Mouse (Mus musculus) right cerebral cortex, adult 2 months (tissue): ENCODE measurements around the gene Sprn.
"Not testable (repeated sequence)": the region's sequence is repeated elsewhere in the genome, so short reads cannot be mapped to it uniquely, and the experiment has no call there.

ENCODE experiments used
- DNase-seq, 2 experiments: peaks; one replicate each; pipeline ENCODE4 v3.0.0; 2021 to 2022; ENCODE audit warnings: low spot score in 2 of 2

Sprn gene

DNA sequence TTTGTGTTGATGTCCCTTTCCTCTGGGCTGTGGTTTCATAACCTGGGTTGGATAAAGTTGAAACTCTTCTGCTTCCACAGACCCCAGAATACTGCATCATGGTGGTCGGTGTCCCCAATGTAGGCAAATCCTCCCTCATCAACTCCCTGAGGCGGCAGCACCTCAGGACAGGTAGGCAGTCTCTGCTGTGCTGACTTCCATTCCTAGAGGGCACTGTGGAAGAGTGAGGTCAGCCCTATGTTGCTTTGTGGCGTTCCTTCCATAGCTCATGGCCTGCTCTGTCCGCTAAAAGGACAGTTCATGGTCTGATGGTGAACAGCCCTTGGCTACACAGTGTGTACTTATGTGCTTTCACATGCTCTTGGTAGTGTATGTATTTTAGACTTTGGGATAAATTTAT lies 10.1 kb downstream of the Sprn start:
- no peak for DNase-seq

DNA sequence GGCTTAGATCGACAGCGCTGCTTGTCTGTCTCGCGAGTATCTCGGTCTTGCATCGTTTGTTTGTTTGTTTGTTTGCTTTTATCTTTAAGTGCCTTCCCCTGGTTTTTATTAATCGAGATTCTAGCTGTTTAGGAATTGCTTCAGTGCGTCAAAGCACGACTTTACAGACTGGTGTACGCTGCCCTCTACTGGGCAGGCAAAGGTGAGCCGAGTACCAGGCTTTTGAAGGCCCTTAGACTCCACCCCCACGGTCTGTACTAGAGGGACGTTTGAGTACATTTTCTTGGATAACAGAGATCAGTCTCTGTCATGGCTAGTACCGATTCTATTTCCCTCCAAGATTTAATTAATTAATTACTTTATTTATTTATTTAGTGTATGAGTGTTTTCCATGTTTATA lies 13.3 kb downstream of the Sprn start:
- DNase-seq = peak; percentile 59 to 66

DNA sequence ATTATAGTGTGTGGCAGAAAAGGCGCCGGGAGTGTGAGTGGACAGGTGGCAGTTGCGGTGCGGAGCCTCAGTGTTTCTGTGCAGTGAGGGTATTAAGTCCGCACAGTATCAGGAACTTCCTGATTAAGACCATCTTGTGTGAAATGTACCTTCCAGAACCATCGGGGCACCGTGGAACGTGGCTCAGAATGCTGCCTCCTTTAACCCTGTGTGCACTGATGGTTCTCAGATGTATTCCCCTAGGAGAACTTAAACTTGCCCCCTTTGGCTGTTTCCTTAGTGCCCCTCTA lies 16.7 kb downstream of the Sprn start:
- no peak for DNase-seq

DNA sequence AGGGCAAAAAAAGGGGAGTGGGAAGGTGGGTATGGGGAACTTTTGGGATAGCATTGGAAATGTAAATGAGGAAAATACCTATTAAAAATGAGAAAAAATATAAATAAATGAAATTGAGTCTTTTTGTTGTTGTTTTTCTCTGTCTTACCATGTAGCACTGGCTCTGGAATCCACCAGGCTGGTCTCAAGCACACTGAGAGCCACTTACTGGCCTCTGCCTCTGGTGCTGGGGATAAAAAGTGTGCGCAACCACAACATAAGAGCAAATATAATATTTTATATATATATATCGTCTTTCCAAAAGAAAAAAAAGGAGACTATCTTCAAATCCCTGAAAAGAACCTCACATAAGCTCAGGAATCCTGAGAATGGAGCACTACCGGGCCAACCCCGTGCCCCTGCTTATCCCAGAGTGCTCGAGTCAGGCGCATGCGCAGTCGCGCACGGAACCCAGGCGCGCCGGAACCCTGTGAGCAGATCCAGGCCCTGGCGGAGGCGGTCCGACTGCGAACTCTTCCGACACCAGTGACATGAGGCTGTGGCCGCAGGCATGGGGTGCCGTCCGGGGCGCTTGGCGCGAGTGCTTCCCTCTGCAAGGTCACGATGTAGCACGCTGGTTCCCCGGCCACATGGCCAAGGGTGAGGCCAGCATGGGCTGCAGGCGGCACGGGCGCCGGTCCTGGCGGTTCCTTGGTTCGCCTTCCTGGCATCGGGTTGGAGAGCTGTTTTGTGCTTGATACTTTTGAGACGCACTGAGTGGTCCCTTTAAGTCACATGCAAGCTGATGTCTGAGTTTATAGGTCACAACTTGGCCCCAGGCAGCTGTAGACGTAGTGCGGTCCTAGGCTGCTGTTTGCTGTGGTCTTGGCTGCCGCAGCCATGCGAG lies 17.3 kb downstream of the Sprn start, which contains the start of gene Mtg1:
Gene Mtg1 (plus strand): TSS at position 430 of the 886 bp plus-strand sequence.
- DNase-seq = peak; percentile 97 to 99

DNA sequence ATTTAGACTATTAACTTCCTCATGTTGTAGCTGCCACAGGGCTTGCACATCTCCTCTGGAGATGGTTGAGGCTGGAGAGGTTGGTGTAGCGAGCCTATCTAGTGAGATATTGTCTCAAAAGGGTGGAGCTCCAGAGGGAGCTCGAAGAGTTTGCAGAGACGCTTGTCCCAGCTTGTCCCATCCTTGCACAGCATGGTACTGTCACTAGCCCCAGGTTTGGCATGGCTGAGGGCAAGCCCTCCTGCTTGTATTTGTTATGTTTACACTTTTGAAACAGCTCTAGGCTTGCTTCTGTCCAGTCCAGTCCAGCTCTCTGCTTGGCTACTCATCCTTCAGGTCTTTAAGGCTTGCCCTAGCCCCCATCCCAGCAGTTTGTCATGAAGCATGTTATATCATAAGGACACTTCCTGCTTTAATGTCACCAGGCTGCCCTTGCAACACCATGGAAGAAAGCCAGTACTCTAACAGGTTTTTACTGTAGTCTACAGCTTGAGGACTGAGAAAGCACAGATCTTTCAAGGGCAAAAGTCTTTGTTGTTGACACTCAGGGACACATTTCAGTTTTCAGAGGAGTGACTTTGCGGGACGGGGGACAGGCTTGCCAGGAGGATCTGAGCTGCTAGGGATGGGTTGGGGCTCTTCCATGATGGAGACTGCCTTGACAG lies 19.4 kb downstream of the Sprn start:
- DNase-seq = no peak

DNA sequence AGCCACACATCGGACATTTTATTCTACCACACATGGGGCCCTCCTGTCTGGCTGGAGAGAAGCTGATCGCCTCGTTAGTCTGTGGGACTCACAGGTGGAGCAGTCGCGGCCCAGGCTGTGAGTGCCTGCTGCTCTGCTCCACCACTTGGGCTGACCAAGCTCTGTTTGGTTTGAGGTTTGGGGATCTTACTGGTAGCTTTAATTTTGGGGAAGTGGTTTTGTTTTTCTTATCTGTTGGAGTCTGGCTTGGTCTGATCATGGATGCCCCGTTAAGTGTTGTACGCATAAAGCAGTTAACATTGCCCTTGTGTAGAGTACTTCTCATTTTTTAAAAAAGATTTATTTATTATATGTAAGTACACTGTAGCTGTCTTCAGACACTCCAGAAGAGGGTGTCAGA lies 20.6 kb downstream of the Sprn start:
- DNase-seq = not testable (repeated sequence)

DNA sequence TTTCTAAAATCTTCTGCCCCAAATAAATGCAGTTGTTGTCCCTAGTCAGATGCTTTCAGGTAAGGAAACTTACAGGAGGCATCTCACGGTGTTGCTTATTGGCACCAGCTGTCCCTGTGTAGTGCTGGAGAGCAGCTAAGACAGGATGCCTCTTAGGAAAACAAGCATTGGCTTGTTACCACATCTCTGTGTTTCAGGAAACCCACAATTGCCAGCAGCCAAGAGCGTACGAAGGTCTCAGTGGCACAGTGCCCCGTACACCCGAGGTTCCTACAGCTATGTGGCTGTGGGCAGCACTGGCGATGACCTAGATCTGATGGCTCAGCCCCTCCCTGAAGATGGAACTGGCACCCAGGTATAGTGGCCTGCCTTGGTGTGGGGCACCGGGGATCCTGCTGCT lies 22.5 kb downstream of the Sprn start:
- not testable (repeated sequence) for DNase-seq

DNA sequence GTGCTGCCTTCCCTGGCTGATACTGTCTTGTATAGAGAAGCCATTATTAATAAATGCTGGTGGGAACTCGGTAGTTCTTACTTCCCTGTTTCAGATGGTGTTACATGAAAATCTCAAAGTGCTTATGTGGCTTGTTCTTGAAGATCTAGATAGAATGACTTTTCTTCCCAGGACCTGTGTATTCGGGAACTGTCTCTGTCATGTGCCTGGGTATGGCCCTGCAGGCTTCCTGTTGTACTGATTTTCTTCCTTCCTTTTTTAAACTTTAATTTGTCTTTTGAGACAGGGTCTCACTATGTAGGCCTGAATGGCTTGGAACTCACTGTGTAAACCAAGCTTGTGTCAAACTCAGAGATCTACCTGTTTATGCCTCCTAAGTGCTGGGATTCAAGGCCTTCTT lies 26.8 kb downstream of the Sprn start:
- no peak for DNase-seq

DNA sequence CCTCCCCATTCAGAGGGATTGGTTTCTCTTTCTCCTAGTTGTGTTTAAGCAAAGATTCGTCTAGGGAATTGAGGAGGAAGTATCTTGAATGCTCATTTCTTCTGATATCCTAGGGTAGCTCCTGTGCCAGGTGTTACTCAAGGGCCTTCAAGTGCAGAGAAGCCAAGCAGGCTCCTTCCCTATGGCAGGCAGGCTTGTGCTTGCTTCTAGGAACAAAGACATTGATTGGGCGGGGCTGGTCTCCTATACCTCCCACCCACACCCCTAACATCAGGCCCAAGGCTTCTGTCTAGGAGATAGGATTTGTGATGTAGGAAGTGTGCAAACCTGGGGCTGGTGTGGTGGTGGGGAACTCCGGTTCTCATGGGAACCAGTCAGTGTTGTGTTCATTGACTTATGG lies 27.7 kb downstream of the Sprn start:
- DNase-seq = no peak

DNA sequence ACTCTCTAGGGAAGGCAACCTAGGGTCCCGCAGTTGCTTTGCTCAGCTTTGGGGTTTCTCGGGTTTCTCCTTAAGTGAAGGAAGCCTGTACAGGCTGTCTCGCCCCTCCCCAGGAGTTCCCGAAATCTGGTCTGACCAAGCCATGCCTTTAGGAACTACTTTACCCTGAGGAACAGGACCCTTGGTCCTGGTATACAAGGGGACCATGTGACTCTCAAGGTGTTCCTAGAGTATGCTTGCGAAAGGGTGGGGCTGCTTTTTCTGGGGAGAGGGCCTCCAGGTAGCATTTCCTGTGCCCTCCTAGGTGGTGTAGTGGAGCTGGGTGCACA lies 28.7 kb downstream of the Sprn start:
- DNase-seq = no peak

DNA sequence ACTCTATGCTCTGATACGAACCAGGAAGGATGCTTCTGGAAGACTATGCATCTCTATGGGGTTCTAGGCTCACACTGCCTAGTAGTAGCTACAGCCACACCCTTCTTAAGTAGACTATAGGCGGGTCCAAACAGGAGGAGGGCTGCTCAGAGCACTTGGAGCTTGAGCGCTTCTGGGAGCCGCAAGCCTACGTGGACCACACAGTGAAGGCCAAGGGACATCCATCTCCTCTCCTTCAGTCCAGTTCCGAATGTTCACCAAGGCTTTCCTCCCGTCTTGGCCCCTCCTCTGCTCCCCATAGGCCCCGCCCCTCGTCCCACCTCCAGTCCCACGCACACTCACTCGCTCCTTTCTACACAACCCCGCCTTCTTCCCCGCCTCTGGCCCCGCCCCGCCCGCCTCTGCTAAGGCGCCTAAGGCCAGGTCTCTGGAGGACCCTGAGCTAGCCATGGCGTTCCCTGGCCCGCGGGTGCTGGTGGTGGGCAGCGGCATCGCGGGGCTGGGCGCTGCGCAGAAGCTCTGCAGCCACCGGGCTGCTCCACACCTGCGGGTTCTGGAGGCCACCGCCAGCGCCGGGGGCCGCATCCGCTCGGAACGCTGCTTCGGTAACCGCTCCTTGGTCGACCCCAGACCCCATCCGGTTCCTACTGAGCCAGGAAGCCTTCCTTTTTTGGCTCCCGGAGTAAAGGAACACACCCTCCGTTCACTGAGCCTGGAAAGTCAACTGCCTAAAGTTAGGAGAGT lies 29.2 kb downstream of the Sprn start:
- peak; percentile 84 to 85 for DNase-seq

DNA sequence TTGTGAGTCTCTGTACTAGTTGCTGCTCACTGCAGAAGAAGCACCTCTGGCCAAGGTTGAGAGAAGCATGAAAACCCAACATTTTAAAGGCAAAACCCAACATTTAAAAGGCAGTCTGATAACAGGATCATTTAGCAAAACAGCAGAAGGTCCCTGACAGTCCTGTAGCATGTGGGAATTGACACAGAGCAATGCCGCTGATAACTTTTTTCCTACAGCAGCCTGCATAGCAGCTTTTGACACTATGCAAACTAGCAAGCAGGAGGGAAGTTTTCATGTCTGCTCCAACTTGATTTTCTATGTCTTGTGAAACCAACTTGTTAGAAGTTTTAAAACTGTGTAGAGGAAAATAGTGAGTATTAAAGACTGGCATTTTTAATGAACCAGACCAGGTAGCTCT lies 30.3 kb downstream of the Sprn start:
- no peak for DNase-seq

DNA sequence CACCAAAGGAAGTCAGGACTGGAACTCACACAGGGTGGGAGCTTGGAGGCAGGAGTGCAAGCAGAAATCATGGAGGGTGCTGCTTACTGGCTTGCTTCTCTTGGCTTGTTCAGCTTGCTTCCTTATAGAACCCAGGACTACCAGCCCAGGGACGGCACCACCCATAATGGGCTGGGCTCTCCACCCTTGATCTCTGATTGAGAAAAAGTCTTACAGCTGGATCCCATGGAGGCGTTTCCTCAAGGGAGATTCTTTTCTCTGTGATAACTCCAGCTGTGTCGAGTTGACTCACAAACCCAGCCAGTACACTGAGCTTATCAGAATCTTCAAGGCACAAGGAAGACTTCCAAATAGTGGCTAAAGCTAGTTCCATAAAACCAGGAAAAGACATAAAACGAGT lies 31.9 kb downstream of the Sprn start:
- no peak for DNase-seq

DNA sequence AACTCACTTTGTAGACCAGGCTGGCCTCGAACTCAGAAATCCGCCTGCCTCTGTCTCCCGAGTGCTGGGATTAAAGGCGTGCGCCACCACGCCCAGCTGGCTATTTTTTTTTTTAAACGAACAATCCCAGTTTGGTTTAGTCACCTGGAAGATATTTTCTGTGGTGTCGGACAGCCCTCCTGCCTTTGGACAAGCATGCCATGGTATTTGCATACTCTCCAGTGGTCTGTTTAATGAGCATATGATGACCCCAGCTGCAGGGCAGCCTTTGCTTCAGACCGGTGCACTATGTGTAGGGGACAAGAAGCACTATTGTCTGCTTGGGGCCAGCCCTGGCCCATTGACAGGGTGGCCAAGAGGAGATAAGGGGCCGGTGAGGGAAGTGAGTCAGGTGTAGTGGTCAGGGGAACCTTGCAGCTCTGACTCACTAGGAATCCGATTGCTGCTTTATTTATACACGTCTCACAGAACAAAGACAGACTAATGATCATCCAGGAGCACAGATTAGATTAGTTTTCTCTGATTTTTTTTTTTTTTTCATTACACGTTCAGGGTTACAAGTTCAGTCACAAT lies 33.3 kb downstream of the Sprn start:
- no peak for DNase-seq

DNA sequence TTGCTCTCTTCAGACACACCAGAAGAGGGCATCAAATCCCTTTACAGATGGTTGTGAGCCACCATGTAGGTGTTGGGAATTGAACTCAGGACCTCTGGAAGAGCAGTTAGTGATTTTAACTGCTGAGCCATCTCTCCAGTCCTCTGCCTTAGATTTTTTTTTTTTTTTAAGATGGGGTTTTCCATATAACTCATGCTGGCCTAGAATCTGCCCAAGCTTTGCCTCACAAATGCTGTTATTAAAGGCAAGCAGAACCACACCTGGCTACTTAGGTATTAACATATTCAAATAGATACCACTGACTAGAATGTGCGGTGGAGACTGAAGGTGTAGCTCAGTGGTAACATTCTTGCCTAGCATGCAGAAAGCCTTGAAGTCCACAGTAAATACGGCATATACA lies 34.2 kb downstream of the Sprn start:
- DNase-seq = no peak

DNA sequence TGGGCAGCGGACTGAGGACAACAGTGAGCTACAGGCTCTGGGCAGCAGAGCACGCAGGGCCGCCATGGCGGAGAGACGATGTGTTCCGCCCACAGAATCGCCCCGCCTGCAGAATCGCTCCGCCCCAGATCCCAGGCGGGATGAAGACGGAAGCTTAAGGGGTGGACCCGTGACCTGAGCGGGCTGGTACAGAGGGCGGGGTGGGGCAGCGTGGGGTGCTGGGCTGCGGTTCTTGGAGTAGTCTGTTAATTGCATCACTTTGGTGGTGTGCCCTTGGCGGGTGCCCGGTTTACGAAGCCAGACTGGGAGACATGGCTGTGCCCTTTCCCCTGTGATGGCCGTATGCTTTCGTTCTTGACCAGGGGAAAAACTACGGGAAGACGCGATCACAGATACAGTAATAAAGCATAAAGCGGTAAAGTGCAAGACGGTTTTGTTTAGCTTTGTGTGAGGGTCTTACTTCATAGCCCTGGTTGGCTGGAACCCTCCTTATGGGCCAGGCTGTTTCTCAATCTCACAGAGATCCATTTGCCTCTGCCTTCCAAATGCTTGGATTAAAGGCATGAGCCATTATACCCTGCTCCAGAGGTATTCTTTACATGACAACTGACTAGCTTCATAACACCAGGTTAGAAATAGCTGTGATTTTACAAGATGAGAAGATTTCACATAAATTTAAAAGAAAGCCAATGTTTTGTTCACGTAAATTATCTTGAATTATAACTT lies 38.2 kb downstream of the Sprn start, which contains the start of gene Echs1:
Gene Echs1 (minus strand): TSS at position 148 of the 726 bp plus-strand sequence.
- peak; percentile 82 to 85 for DNase-seq

DNA sequence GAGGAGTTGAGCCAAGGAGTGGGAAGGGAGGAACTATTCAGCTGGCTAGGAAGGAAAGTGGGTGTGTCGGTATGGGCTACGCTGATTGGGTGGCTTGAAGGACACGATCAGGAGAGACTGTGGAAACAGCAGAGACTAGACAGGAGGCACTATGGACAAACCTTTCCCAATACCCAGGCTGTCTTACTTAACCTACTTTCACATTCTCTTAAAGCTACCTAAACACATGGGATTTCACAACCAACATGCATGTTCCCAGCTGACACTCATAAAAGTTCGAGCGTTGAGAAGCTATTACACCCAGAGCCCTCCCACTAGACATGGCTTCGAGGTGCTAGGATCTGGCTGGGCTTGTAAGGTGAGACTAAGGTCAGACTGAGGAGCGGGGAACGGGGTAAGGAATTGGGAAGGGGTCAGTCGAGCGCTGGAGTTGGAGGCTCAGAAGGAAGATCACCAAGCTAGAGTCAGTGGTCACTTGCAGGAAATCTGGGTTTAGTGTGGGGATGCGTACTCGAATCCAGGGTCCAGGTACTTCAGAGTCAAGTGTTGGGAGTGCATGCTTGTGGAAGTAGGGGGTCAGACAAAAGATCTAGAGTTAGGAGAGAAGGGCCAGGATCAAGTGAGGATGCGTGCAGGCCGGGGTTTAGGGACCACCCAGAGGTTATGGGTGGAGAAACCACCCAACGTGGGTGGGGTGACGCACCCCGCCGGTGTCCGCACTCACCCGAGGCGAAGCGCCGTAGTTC lies 38.9 kb downstream of the Sprn start, which contains the start of gene Paox:
Gene Paox (plus strand): TSS at position 217 of the 746 bp plus-strand sequence.
- DNase-seq = peak; percentile 56 to 64

DNA sequence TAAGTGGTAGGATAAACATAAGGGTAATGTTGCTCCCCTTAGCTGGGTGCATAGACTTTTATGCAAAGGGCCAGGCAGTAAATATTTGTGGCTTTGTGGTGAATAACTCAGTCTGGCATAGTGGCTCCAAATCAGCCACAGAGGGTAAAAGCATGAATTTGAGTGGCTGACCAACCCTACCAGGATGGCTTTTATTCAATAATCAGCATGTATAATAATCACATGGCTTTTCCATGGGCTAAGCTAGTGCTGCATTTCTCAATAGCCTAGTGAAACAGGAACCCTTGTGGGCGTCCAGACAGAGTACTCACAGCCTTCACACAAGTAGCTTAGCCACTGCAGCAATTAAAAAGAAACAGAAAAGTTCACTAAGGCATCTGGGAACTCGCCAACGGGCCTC lies 42.7 kb downstream of the Sprn start:
- no peak for DNase-seq

DNA sequence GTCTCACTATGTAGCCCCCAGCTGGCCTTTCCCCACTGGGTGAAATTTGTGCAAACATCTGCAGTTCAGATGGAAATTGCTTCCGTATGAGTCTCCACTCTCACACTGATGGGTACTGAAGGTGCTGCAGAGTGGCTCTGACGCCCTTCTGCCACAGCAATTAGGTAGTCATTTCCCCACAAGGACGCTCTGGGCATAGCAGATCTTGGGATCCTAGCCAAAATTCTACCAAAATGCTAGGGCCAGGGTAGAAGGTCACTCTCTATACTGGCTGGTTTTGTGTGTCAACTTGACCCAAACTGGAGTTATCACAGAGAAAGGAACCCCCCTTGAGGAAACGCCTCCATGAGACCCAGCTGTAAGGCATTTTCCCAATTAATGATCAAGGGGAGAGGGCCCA lies 50.7 kb downstream of the Sprn start:
- DNase-seq = no peak

DNA sequence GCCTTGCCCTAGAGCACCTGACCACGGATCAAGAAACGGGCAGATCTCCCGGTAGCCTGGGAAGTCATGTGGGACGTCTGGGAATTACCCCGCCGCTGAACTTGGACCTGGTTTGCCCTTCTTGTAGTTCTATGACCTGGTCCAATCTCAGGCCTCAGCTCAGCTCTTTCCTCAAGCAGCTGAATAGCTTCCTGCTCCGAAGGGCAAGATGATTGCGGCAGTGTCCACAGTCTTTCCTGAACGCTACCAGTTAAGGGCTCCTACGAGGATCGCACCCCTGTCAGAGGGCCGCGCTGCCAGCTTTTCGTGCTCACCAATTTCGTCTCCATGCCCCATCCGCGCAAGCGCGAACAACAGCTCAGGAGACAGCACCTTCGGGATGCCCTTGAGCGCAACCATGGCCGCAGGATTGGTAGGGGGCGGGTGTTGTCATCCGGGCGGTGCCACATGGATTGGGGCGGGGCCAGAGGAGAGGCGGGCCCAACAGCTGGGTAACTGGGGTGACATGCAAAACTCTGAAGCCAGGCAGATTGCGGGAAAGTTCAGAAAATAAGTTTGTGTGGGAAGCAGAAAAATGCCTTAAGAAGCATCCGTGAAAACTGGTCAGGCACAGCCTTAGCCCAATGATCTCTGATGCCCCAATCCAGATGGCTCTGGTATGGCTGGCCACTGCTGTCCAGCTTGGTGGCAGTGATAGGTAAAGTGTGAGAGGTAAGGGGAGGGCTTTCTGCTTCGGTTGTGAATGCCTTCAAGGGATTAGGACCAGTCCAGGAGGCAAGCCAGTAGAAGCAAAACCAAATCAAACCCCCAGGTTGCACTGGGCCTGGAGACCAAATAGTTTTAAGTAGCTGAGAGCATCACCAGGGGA lies 52.5 kb downstream of the Sprn start, which contains the start of gene Fuom:
Gene Fuom (minus strand): TSS at position 449 of the 868 bp plus-strand sequence.
- peak; percentile 85 to 86 for DNase-seq
